Mouse (Mus musculus) heart, postnatal 14 days (tissue): ENCODE measurements at regions not wholly inside any gene's neighbourhood (a gene's known extent, or its start where the extent isn't known, plus 50 kb on each side); places are given as distances from the start of the nearest gene placed in this dataset.
"Not testable (repeated sequence)": the region's sequence is repeated elsewhere in the genome, so short reads cannot be mapped to it uniquely, and the experiment has no call there.

ENCODE experiments used
- DNase-seq, 2 experiments: peaks; one replicate each; pipeline ENCODE4 v3.0.0; 2021 to 2022
- intact Hi-C: fragments of 180-260 bp; cut with DNase I; formaldehyde crosslinking; loops from one replicate; pipeline ENCODE4 v1.15.1; 2025

GRCm38 (mm10) chr14:9389878-9390536 lies 724.0 kb upstream of the 4930452B06Rik start:
- intact Hi-C loops, result loop anchor here (5.0 to 10.0 kb wide), 3 partner anchors 455 to 1917 kb away; no protein-coding TSS in a partner anchor
- DNase-seq, result not testable (repeated sequence)

GRCm38 (mm10) chr14:9389180-9389579 lies 723.1 kb upstream of the 4930452B06Rik start:
- DNase-seq, result no peak
- intact Hi-C loops, result no loop called here
